Mouse (Mus musculus) kidney, postnatal 10 days (tissue): ENCODE measurements at regions not wholly inside any gene's neighbourhood (a gene's known extent, or its start where the extent isn't known, plus 50 kb on each side); places are given as distances from the start of the nearest gene placed in this dataset.

Experiments
- DNase-seq: peaks from one replicate; pipeline ENCODE4 v3.0.0; 2021; ENCODE audit warnings: mixed read lengths

DNA sequence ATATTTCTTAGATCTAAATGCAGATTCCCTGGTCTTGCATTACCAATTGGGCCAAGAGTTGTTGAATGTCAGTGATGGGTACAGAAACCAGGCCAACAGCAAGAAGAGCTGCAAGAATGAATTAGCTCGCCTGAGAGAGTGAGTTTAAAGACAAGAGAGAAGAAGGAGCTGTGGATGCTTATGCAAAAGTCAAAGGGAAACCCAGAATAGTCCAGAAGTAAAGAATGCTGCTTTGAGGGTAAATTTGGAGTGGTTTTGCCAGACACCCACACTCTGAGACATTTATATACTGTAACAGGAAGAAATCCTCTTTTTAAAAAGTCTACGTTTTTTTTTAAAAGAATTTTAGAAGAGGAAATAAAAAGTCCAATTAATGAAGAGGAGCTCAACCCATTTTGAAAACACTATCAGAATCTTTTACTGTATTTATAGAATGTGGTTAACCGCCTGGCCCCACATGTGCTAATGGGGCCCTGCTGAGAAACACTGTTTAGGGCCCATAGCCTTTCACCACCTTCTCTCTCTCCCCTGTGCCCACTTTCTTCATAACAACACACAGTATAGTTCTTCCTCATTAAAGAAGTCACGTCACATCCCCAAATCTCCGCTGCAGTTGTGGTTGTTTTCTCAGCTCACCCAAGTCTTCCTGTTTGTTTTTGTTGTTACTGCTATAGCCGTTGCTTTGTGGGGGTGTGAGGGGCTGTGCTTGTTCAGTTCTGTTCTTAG lies 158.0 kb upstream of the Cited2 start:
- DNase-seq = no peak

DNA sequence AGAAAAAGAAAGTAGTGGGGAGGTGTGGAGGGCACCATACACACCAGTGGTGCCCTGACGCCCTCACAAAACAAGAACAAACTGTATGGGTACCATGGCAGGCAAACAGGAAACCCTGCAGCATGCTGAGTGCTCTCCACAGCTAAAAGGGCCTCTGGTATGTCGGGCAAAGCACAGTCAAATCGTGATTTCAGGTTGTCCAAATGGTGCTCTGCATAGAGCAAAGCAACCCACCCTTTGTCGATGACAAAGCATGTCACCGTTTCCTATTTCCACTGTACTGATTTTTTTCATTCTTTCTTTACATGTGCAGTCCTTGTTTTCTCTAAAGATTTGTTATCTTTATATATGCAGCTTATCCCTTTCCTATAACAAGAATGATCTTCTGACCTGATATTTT lies 156.0 kb upstream of the Cited2 start:
- no peak for DNase-seq

DNA sequence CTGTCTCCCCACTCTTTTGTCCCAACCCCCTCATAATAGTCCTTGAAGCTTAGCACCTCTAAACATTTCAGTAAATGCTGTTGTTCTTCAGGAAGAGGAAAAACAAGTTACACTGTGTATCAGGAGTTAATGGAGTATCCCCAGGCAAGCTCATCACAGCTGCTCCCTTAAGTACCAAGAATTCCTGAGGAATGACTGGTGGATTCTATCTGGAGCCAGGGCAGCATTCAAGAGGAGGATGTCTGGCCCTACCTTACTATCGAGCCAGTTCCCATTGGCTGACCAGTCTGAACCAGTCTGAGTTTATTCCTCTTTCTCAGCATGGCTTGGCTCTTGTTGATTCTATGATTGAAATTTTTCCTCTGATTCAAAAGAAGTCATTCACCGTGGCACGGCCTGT lies 155.4 kb upstream of the Cited2 start:
- no peak for DNase-seq

DNA sequence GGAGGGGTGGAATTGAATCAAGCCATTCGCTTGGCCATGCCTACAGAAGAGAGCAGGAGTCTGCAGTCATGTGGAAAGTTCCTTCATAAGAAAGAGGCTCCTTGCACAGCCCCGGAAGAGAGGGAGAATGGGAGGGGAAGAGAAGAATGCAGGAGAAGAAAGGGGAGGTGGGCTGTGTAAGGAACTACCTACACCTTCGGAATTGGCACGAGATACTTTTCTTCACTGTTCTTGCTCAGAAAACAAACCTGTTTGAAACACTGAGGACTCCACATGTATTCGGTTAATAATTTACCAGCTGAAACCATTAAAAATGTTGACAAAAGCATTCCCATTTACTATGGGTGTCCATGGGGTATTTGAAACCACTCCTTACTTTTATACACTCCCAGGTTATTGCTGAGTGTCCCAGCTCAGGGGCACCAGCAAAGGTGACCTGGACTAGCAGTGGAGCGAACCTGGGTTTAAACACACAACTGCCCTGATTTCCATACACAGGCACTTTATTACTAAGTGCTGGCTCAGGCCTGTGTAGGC lies 153.4 kb upstream of the Cited2 start:
- peak; percentile 45 for DNase-seq

DNA sequence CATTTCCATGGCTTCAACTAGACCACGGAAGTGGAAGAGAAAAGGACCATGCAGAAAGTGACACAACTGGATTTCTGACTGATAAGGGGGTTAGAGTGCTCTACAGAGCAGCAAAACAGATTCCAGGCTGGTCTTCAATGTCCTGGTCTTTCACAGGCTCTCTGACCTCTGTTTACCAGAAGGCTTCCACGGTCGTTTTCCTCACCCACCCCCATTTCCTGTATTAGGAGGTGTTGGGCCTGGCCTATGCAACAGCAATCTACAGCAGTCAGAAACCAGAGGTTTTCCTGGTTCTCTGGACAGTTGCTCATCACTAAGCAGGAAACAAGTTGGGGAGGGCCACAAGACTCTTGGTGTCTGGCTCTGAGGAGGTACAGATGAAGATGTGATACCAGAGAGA lies 148.1 kb upstream of the Cited2 start:
- DNase-seq = no peak

DNA sequence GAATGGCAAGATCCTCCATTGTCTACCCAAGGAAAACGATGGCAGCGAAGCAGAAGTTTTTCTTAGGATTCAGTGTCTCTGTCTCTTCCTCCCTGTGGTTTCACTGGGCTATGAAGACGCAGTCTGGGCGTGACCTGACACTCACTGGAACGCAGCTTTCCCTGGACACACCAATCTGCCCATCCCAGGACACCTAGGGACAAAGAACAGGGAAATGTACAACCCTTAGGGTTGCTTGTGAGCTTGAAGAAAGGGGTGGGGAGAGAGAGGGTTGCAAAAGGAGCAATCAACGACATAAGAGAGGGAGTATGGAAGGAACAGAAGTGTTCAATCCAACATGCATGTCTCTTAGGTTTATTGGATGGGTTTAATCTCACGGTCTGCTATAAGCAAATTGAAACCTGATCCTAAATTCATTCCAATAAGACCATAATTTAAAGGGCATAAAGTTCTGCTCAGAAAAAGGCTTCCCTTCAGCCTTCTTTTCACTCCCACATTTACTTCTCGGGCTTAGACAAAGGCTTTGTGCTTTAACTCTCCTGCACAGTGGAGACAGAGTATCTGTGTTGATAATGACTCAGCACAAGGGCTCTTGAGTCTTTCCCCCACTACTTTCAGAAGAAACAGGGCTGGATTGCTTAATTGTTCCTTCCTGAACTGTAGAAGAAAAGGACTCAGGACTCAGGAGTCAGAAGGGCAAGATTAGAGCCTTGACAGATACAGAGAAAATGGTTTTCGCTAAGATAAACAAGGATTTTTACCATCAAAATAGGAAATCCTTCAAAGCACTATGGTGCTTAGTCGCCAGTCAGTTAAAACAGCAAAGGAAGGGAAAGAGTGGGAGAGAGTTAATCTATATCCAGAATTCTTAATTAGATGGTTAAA lies 147.3 kb upstream of the Cited2 start:
- no peak for DNase-seq

DNA sequence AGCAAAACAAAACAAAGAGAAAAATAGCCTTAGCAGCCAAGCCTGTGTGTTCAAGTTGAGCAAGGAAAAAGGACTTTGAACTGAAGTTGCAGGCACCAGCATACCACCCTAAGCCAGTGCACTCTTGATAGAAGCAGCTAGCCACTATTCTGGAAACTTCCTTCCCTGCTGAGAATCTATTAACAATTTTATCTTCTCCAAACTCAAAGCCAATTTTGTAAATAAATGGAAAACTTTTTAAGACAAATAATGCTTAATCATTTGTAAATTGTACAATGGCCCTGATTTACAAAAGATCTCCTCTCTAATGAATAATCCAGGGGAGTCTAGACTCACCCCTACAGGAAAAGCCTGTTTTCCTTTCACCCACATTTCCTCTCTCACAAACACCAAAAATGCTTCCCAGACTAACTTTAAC lies 146.7 kb upstream of the Cited2 start:
- peak; percentile 40 for DNase-seq

DNA sequence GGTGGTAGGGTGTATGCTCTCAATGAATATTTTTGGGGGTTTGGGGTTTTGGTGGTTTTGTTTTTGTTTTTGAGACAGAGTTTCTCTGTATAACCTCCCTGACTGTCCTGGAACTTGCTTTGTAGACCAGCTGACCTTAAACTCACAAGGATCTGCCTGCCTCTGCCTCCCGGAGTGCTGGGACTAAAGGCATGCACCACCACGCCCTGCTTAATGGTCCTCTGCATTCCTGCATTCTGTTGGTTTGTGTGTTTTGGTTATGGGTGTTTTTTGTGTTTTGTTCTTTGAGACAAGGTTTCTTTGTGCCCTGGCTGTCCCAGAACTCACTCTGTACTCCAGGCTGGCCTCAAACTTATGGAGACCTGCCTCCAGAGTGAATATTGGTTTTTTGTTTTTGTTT lies 143.6 kb upstream of the Cited2 start:
- DNase-seq = no peak

DNA sequence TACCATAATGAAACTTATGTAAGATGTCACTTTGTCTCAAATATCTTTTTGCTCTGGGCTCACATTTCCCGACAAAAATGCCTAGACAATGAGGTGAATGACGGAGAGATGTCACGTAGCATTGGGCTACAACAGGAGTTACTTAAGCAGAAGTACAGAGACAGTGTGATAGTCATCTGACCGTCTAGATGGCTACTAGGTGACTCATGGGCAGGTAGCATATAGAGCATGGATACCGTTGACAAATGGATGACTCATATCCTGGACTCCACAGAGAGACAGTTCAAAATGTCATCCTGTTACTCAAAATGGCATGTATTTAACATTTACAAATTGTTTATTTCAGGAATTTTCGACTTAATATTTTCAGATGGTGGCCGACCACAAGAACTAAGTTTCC lies 138.2 kb upstream of the Cited2 start:
- DNase-seq = no peak

DNA sequence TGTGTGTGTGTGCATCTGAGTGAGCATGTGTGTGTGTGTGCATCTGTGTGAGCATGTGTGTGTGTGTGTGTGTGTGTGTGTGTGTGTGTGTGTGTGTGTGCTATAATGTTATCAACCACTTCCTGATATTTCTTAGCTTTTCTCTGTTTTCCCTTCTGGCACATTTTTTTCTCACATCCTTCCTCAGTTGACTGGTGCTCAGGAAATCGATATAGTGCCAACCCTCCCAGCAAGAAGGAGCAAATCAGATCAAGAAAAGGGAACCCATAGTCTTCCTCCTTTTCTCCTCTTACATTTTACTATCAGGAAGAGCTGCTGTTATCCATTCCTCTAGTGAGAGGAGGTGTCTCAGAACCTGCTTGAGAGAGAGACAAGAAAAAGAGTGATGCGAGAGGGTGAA lies 136.1 kb upstream of the Cited2 start:
- DNase-seq = no peak

DNA sequence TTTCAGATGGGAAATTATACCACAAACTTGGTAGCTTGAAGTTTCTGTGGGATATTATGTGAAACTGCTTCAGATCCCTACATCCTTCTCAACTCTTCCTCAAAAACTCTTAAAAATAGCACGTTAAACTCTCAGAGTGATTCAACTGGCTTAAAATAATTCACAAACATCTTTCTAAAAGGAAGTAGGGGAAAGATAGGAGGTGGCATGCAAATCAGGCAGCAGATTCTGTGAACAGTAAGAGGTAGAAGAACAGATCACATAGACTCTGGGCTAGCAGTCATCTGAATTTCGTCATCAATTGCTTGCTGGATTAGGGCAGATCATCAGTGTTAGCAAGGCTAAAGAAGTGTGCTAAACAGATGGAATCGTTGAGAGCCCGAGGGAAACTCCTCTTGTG lies 133.9 kb upstream of the Cited2 start:
- DNase-seq = no peak

DNA sequence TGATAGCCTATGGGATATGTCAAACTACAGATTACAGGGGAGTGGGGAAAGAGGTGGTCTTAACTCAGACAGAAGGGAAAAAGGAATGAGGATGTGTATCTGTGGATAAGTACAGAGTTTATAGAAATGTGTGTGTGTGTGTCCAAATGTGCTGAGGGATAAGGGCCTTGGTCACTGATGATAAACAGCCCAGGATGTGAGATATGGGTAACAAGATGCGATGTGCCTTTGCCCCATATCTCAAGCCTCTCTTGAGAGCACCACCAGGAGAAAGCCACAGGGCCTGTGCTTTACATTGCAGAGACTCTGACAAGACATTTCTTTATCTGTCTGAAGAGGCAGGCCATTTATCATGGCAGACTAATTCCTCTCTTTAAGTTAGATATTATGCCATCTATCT lies 132.8 kb upstream of the Cited2 start:
- DNase-seq = no peak

DNA sequence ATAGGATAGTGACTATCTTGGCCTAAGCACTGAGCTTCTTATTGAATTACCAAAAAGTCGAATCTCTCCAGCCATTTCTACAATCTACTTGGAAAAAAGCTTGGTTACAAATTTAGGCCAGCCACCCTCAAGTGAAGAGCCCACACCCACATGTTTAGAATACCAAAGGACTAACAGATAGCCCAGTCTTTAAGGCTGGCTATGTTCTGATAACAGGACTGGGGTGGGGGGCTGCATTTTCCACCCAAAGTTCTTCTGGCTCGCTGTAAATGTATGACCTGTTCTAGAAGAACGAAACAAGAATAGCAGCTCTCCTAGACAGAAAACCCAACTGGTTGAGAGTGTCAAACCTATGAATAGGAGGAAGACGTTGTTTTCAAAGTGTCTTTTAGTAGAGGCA lies 130.6 kb upstream of the Cited2 start:
- DNase-seq = no peak

DNA sequence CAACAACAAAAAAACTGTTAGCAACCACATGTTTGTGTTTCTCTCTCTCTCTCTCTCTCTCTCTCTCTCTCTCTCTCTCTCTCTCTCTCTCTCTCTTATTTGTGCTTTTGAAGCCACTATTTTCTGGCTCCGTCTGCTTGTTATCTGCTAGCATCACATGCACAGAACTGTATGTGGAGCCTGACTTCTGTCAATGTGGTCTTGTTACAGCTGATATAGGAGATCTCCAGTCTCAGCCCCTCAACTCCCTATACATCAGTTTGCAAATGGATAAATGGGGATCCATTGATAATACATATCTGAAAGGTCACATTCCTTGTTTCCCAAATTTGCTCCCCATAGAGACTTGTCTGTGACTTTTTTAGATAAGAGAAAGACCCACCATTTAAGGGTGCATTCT lies 126.9 kb upstream of the Cited2 start:
- no peak for DNase-seq

DNA sequence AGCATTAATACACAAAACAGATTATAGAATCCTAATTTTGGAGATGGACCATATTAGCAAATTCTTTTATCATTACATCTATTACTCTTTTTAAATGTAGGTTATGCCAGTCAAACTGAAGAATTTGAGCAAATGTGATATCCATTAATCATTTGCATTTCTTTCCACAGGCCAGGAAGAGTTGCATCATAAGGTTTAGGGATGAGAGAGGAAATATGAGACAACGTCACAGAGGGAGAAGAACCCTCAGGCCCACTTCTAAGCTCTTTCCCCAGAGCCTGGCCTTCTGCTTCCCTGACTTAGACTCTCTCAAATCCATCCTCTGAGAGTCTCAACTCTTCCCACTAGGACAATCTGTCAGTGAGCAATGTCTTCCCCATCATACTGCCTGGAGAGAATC lies 126.3 kb upstream of the Cited2 start:
- DNase-seq = no peak

DNA sequence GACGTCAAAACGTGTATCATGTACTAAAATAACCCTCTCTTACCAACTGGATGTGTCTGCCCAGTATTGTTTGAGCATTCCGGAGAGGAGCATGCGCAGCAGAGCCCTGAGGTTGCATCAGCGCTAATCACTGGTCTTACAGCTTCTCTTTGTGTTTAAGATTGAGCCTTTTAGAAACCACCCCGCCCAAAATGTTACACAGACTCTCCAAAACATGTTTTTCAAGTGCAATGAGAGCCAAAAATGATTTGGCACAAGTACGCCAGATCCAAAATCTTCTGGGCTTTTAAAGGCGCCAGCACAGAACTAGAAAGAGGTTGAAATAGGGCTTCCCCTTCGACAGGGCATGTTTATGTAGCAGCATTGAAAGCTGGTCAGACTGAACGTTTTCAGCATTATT lies 123.8 kb upstream of the Cited2 start:
- DNase-seq = no peak

DNA sequence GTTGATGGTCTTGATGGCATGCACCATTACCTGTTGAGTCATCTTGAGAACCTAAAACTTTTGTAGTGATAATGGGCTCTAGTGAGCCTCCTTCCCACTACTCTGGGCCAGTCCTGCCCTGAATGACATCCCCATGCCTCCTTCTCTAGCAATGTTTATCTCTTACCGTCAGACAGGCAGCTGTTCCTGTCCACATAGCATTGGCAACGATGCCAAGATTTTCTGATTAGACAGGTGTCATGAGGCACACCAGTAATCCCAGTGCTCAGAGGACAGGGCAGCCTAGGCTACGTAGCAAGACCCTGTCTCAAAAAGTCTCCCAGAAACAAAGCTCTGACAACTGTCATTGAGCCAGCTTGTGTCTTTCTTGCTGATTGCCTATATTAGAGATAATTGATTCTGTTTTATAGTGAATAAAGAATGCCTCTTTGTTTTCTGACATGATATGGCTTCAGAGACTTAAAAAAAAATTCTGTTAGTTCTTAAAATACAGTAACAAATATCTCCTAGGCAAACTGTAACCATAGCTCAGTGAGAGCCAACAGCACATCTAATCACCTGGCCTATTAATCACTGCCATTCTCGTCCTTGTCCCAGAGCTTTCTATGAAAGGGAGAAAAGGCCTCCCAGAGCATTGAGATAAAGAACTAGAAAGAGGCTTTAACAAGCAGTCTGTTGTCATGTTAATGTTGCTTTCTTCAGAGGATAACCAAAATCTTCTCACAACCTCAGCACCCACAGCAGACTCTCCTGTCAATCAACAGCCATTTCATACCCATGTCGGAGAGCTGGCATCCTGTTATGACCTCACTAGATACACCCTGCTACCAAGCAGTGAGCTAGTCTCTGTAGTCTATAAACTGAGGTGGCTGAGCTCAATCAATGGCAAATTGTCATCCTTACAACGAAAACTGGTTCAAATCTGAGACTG lies 122.9 kb upstream of the Cited2 start:
- no peak for DNase-seq

DNA sequence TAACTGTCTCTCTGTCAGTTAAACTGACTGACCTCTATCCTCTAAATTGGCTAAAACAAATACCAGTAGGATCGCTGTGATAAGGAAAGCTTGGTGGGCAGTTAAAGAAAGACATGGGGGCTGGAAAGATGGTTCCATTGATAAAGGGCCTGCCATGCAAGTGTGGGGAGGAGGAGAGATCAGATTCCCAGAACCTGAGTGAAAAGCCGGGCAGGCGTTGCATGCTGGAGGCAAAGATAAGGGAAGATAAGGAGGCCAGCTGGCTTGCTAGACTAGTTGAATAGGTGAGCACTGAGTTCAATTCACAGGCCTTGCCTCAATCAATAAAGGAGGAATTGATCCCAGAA lies 122.3 kb upstream of the Cited2 start:
- no peak for DNase-seq

DNA sequence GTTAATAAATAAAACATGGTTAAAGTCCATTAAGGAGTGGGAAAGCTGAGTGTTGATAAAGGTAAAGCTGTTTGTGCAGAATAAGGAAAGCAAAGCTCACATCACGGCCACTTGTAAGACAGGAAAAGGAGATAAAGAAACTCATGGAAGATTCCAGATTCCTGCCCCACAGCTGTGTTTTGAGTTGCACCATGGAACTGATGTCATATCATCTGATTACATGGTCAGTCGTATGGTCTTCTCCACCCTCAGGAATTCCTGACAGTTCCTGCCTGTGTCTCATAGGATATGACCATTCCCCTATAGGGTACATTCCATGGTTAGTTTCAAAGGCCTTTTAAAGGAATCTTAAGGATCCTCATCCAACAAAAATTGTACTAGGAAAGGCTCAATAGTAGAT lies 120.6 kb upstream of the Cited2 start:
- DNase-seq = no peak

DNA sequence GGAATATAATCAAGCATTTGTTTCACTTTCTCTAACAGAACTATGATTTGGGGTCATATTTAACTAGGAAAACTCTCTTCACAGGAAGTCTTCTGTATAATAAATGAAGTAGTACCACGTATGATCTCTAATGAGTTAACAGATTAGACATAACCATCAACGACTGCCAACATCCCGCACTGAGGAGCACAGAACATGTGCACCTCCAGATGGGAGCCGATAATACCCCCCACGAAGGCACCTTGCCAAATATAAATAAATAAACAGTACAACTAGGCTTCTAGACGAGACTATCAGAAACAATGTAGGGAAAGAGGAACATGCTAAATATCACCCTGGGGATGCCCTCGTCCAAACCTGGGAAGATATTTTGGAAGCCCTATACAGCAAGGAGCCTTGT lies 114.8 kb upstream of the Cited2 start:
- DNase-seq = no peak

DNA sequence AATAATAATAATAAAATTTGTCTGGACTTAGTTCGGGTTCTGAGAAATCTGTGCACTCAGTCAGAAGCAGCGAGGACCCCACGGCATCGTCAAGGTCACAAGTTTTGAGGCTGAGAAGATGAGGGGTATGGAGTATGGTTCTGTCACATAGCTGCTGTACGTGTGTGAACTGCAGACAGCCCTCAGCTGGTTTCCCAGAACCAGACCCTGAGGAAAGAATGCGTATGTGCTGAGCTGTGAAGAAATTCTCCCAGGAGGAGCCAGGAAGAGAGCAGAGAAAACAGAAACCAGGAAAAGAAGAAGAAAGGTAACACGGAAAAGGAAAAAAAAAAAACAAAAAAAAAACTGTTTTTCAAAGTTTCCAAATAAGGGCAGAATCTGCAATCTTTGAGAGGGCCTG lies 112.4 kb upstream of the Cited2 start:
- DNase-seq = no peak

DNA sequence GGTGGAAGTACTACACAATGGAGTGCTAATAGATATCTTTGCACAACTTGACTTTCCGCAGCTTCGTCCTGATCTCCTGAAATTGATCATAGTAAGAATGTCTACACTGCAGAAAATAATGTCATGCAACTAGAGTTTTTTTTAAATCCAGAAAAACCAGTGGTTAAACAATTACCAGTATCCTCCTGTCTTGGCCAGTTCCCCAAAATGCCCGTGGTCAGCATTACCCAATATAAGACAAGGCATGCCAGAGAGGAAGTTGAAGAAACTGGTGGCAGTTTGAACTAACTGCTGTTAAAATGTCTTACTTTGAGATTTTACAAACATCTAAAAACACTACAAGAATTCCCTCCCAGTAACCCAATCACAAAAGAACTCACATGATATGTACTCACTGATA lies 109.7 kb upstream of the Cited2 start:
- DNase-seq = peak; percentile 22

DNA sequence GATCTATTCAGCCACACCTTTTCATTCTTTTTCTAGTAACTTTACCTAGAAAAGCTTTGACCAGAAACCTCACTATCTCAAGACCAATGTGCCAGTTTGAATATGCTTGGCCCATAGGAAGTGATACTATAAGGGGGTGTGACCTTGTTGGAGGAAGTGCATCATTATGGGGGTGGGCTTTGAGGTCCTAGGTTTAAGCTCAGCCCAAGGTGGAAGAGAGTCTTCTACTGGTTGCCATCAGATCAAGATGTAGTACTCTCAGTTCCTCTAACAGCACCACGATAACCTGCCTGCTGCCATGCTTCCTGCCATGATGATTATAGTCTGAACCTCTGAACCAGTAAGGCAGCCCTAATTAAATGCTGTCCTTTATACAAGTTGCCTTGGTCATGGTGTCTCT lies 105.0 kb upstream of the Cited2 start:
- DNase-seq = no peak
